Mouse (Mus musculus) cerebellum, adult 9-11 months (tissue): Measurements from ENCODE around the gene Dpp7.
A peak's percentile ranks its signal among the peaks of the same experiment; 100 is the strongest.

Experiments
- DNase-seq: peaks from one replicate; pipeline ENCODE4 v3.0.0; 2022

Dpp7 gene

GRCm38 (mm10) chr2:25365091-25365761, 9.1 kb upstream of the Dpp7 start, which contains the start of gene Uap1l1:
Gene Uap1l1, minus strand, starts transcription at chr2:25365682.
- DNase-seq, result peak; percentile 65

DNA sequence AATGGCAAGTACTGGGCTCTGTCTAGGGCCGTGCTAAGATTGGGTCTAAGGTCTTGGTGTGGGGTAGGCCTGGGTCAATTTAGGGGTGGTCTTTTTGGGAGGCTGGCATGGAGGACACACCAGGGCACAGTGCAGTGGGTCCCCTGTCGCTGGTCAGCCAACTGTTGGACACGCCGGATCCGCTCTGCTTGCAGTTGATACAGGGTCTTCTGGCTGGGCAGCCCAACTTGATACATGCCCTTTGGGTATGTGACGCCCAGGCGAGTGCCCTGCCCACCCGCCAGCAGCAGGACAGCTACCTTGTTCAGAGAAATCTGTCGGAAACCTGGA, 8.6 kb upstream of the Dpp7 start:
- DNase-seq, result no peak

- DNase-seq, result no peak
Measured at GRCm38 (mm10) chr2:25364313-25364712, 8.2 kb upstream of the Dpp7 start.

- DNase-seq, result no peak
Measured at GRCm38 (mm10) chr2:25363478-25364178, 7.5 kb upstream of the Dpp7 start.

DNA sequence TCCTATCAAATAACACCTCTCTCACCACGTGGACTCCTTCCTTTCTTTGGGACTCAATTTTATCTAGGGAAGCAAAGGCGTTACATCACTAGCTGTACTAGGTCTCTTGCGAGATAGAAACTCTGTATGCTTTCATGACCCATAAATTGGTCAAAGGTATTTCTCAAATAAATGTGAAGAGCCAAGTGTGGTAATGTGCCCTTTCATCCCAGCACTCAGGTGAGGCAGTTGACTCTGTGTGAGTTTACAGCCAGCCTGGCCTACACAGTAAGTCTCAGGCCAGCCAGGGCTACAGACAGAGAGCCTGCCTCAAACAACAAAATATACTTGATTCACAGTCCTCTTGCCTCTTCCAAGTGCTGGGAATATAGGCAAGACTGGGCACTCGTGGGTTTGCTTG, 3.7 kb upstream of the Dpp7 start:
- DNase-seq, result no peak

GRCm38 (mm10) chr2:25355419-25356066, 616 bp downstream of the Dpp7 start:
- DNase-seq, result no peak

GRCm38 (mm10) chr2:25354211-25354610, 1.9 kb downstream of the Dpp7 start:
- DNase-seq, result no peak

DNA sequence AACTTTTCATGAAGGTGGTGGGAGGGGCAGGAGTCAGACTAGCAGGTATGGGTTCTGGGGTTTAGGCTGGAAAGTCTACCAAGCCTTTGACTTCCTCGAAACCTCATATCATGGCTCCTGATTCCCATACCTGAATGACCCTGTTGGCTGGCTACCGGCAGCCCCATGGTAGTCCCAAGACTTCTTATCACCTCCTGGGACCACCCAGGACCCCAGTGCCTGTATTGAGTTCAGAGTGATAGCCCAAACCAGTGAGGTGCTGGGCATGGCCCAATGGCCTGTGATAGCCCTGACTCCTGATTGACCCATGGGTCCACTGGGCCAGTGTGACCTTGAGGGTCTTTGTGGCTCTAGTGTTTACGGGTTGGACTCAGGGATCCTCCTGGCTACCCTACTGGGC, 5.5 kb downstream of the Dpp7 start:
- no peak for DNase-seq

DNA sequence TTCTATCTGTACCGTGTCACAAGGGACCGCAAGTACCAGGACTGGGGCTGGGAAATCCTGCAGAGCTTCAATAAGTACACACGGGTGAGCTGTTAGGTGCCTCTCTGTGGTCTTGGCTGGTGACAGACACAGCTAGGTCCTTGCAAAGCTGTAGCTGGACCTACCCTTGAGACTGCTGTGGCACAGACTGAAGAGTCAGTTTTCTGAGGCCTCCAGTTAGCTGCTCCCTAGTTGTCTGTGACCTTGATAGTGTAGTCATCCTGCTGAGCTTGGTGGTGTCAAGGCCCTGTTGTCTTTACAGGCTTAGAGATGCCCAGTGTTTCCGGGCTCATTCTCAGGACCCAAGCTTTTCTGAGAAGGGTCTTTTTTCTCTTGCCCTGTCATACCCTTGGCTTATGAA, 6.7 kb downstream of the Dpp7 start:
- no peak for DNase-seq

GRCm38 (mm10) chr2:25348162-25348561, 8.0 kb downstream of the Dpp7 start:
- no peak for DNase-seq

DNA sequence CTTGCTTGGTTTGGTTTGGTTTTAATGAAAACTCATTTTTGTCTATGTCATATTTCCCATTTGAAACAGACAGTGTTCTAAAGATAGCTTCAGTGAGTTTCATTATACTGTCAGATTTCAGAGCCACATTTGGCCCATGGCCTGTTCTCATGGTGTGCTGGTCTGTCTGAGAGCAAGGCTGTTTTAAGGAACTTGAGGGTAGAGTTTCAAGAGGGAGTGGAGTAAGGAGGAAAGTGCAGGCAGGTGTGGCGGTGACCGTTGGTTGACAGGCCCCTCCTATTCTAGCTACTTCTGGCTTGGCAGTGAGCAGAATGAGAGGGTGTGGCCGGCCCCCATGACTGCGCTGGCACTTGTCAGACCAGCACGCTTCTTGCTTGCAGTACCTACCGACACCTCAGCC, 17.9 kb downstream of the Dpp7 start:
- no peak for DNase-seq

GRCm38 (mm10) chr2:25333569-25333968, 22.6 kb downstream of the Dpp7 start:
- DNase-seq, result no peak

DNA sequence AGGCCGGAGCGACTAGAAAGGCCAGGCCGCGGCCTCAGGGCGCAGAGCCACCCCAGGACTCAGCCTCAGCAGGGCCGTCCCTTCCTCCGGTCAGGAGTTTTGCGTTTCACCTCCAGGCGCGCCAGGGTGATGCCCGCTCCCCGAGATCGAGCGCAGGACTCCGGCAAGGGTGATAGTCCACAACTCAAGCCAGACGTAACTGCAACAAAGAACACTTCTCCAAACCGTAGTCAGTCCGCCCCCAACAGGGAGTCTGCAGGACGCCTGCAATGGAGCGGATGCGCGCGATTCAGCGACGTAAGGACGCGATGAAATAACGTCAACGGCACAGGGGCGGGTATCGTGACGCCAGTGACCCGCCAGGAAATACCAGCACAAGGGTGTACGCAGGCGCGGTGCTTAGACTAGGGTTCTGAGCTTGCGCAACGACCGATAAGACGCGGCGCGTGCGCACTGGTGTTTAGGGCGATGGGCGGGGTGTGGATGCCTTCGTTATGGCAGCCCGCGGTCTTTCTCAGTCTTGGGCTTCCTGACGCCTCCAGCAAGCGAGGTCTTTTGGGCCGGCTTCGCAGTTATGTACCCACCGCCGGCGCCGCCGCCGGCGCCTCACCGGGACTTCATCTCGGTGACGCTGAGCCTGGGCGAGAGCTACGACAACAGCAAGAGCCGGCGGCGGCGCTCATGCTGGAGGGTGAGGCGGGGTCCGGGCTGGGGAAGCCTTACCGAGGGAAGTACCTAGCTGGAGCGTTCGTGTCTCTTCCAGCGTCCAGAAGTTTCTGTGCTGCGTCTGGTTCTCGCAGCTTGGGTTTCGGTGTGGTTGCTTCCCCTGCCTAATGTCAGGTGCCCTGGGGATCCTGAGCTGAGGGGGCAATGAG, 23.6 kb downstream of the Dpp7 start, which contains the start of gene Man1b1:
Gene Man1b1 (plus strand): TSS at position 53 of the 875 bp plus-strand sequence.
- peak; percentile 99 for DNase-seq

- no peak for DNase-seq
Measured at GRCm38 (mm10) chr2:25331470-25331869, 24.7 kb downstream of the Dpp7 start.

DNA sequence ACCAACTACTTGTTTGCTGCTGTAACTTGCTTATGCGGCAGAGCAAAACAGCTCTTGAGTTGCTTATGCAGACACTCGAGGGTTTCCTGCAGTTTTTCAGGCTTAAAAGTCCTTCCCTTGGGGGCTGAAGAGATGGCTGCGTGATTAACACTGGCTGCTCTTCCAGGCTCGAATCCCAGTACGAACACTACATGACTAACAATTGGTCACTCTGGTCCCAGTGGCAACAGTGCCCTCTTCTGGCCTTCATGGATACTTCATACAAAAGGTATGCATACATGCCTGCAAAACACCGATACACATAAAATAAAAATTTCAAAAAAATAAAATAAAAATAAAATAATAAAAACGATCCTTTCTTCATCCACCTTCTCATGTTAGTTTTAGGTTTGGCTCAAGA, 27.7 kb downstream of the Dpp7 start:
- DNase-seq, result no peak

- no peak for DNase-seq
Measured at GRCm38 (mm10) chr2:25326036-25326435, 30.1 kb downstream of the Dpp7 start.

GRCm38 (mm10) chr2:25320084-25320483, 36.1 kb downstream of the Dpp7 start:
- no peak for DNase-seq

DNA sequence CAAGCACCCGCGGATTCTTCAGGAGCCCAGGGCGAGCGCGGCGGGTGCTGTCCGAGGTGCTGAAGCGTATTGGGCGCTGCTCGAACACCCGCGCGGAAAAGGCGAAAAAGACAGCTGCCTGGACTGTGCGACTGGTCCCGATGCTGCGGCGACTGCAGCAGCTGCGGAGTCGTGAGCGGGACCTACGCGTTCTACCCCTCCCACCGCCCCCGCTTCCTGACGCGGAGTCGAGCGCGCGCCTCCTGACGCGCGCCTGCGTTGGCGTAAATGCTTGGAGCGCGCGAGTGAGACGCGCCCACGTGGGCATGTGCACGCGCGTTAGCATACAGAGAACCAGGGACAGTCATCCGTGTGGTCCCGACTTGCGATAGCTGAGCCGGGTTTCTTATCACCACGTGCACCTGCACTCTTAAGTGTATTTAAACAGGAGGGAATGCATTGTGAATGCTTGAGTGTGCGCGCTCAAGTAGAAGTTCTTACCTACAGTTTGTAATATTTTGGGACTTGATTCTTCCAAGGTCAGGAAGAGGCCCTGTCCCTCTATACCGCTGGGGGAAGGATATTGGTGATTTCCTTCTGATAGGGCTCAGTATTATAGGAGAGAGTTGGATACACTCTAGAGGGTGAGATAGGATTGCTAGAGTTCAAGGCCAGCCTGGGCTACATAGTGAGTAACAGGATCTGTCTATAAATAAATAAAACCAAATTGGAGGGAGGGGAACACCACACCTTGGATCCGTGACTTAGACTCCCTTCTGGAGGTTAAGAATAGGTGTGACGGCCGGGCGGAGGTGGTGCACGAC, 37.0 kb downstream of the Dpp7 start, which contains the start of gene Grin1:
Gene Grin1 (minus strand): TSS at position 217 of the 803 bp plus-strand sequence.
- peak; percentile 91 for DNase-seq

GRCm38 (mm10) chr2:25318119-25318966, 37.8 kb downstream of the Dpp7 start:
- peak; percentile 83 for DNase-seq

DNA sequence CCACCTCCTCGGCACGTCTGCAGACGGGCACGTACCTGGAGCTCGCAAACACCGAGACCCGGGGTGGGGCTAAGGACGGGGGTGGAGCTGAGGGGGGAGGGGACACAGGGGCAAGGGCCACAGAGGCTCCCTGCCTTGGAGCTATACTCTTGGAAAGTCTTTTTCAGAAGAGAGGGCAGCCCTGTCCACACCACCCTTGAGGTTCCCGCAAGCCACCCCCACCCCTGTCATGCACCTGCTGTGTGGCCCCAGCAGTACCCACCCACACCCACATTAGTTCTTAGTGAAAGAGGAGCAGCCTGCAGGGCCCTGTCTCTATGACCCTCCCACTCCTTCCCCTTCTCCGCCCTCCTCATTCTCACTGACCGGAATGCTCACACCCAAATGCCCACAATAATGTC, 44.7 kb downstream of the Dpp7 start:
- peak; percentile 17 for DNase-seq

DNA sequence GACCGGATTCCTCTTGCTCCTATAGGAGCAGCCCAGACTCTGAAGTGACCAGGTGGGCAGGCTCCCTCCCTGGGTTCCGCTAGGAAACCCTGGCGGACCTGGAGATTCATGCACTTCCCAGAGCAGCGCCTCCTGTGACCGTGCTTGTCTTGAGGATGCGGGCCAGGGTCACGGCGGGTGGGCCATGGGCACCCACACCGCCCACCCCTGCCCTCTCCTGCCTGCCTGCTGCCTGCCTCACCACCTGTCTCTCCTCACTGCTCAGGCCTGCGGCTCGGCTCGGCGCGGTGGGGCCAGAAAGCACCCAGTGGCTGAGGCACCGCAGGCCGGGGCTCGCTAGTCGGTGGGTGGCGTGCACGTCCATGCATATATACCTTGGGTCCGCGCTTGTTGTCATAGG, 45.2 kb downstream of the Dpp7 start:
- DNase-seq, result peak; percentile 63
